Comparison of ENCODE assay signal across 14 mouse cellular contexts in the genomic region with DNA sequence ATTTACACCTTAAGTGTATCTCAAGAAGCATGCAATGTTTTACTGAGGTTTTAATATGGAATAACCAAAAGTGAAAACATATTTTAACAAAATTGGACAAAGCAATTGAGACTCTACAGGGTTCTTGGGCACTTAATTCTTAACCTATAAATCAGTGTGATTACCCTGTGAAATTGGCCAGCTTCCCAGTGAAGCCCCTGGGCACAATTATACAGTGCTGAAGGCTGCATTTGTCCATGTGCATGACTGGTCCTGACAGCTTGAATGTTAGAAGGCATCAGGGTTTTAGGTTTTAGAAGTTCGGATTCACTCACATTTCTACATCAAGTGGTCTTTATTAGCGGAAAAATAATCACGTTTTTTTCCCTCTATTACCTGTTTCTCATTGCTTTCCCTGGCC.
DNase-seq lines count a peak whose midpoint lies in the region; ATAC-seq lines count a peak whose summit lies in the region.
"Had no signal": no experiment of that assay in that cellular context is flagged by ENCODE, and none has a peak within 500 bp of the region (broad histone marks: within the 10 kb centered on the region; RNA-seq: fewer than 3 reads in every experiment).

No protein-coding gene starts in this region.

- peak; percentile 32 for DNase-seq in embryonic facial prominence, embryonic 11.5 days (ENCODE audit: low spot score)
- DNase-seq in embryonic facial prominence, embryonic 10.5 days (ENCODE audit: low spot score) = no peak
- DNase-seq in midbrain, embryonic 14.5 days = peak; percentile 51
- DNase-seq in limb, embryonic 10.5 days (ENCODE audit: low spot score) = peak; percentile 52
- DNase-seq in retina, postnatal 1 day = peak; percentile 56
- DNase-seq in spleen, adult 18-20 months = no peak
- no peak for DNase-seq in cerebellum, adult 9-11 months
- DNase-seq: heart, adult 18-20 months; kidney, postnatal 36 days; liver, embryonic 13.5 days; lung, postnatal 4 days; thymus, adult 18-20 months had no signal

- no peaks in the 10 kb centered on the region for H3K27me3 ChIP-seq in embryonic facial prominence, embryonic 11.5 days (ENCODE audit: control insufficient read depth, insufficient read depth, low read length)
- no peaks in the 10 kb centered on the region for H3K27me3 ChIP-seq in embryonic facial prominence, embryonic 10.5 days (replicated peaks; ENCODE audit: low read depth, poor library complexity, severe bottlenecking)
- H3K27me3 ChIP-seq in midbrain, embryonic 14.5 days (ENCODE audit: control insufficient read depth, insufficient read depth, low read length) = no peaks in the 10 kb centered on the region
- H3K27me3 ChIP-seq in midbrain, embryonic 15.5 days (replicated peaks) = no peaks in the 10 kb centered on the region
- no peaks in the 10 kb centered on the region for H3K27me3 ChIP-seq in limb, embryonic 10.5 days (ENCODE audit: low read depth, poor library complexity, severe bottlenecking)
- H3K27me3 ChIP-seq: embryonic facial prominence, embryonic 12.5 days; liver, embryonic 13.5 days had no signal

- H3K27ac ChIP-seq in embryonic facial prominence, embryonic 11.5 days (replicated peaks; ENCODE audit: low read depth, low read length) = no peak overlapping the region
- no peak overlapping the region for H3K27ac ChIP-seq in embryonic facial prominence, embryonic 10.5 days (replicated peaks)
- no peak overlapping the region for H3K27ac ChIP-seq in midbrain, embryonic 14.5 days (replicated peaks; ENCODE audit: low read depth, low read length)
- no peak overlapping the region for H3K27ac ChIP-seq in midbrain, embryonic 15.5 days
- H3K27ac ChIP-seq in limb, embryonic 10.5 days = no peak overlapping the region
- H3K27ac ChIP-seq: embryonic facial prominence, embryonic 12.5 days; liver, embryonic 13.5 days had no signal

- ATAC-seq in embryonic facial prominence, embryonic 11.5 days (replicated peaks; ENCODE audit: insufficient number of reproducible peaks, low FRiP score, low TSS enrichment, low read depth) = 0 out of 2 replicates have a peak, but pooled peaks have one; percentile 14
- no peak for ATAC-seq in midbrain, embryonic 14.5 days (ENCODE audit: low FRiP score, low TSS enrichment)
- no peak; the same call in 1 of the 2 replicates for ATAC-seq in midbrain, embryonic 15.5 days (replicated peaks)

- no peaks in the 10 kb centered on the region for H3K9me3 ChIP-seq in embryonic facial prominence, embryonic 11.5 days (replicated peaks; ENCODE audit: control insufficient read depth, low read length)
- H3K9me3 ChIP-seq in embryonic facial prominence, embryonic 10.5 days = no peaks in the 10 kb centered on the region
- H3K9me3 ChIP-seq in midbrain, embryonic 14.5 days (ENCODE audit: control insufficient read depth, low read length) = no peaks in the 10 kb centered on the region
- no peaks in the 10 kb centered on the region for H3K9me3 ChIP-seq in midbrain, embryonic 15.5 days
- no peaks in the 10 kb centered on the region for H3K9me3 ChIP-seq in limb, embryonic 10.5 days (replicated peaks)
- H3K9me3 ChIP-seq: embryonic facial prominence, embryonic 12.5 days; liver, embryonic 13.5 days had no signal

- no peak overlapping the region for H3K9ac ChIP-seq in embryonic facial prominence, embryonic 11.5 days (replicated peaks; ENCODE audit: low read length)
- no peak overlapping the region for H3K9ac ChIP-seq in midbrain, embryonic 14.5 days (replicated peaks; ENCODE audit: low read length)
- H3K9ac ChIP-seq in midbrain, embryonic 15.5 days = no peak overlapping the region
- H3K9ac ChIP-seq: embryonic facial prominence, embryonic 12.5 days; liver, embryonic 13.5 days had no signal

- no peaks in the 10 kb centered on the region for H3K4me1 ChIP-seq in embryonic facial prominence, embryonic 11.5 days (ENCODE audit: control insufficient read depth, insufficient read depth, low read length)
- no peaks in the 10 kb centered on the region for H3K4me1 ChIP-seq in embryonic facial prominence, embryonic 10.5 days
- no peaks in the 10 kb centered on the region for H3K4me1 ChIP-seq in midbrain, embryonic 14.5 days (ENCODE audit: control insufficient read depth, insufficient read depth, low read length)
- no peaks in the 10 kb centered on the region for H3K4me1 ChIP-seq in midbrain, embryonic 15.5 days
- H3K4me1 ChIP-seq in limb, embryonic 10.5 days = peaks cover 20% of the 10 kb centered on the region
- H3K4me1 ChIP-seq: embryonic facial prominence, embryonic 12.5 days; liver, embryonic 13.5 days had no signal

- no peak overlapping the region for H3K4me2 ChIP-seq in embryonic facial prominence, embryonic 11.5 days (ENCODE audit: low read depth, low read length)
- H3K4me2 ChIP-seq in midbrain, embryonic 14.5 days (ENCODE audit: low read length) = no peak overlapping the region
- H3K4me2 ChIP-seq in midbrain, embryonic 15.5 days = no peak overlapping the region
- H3K4me2 ChIP-seq: embryonic facial prominence, embryonic 12.5 days; liver, embryonic 13.5 days had no signal

- no peak overlapping the region for H3K4me3 ChIP-seq in embryonic facial prominence, embryonic 11.5 days (ENCODE audit: low read depth, low read length)
- no peak overlapping the region for H3K4me3 ChIP-seq in embryonic facial prominence, embryonic 10.5 days
- no peak overlapping the region for H3K4me3 ChIP-seq in midbrain, embryonic 14.5 days (replicated peaks; ENCODE audit: low read depth, low read length)
- H3K4me3 ChIP-seq in midbrain, embryonic 15.5 days = no peak overlapping the region
- H3K4me3 ChIP-seq in limb, embryonic 10.5 days = no peak overlapping the region
- H3K4me3 ChIP-seq: embryonic facial prominence, embryonic 12.5 days; liver, embryonic 13.5 days had no signal

- no peaks in the 10 kb centered on the region for H3K36me3 ChIP-seq in embryonic facial prominence, embryonic 11.5 days (replicated peaks; ENCODE audit: control insufficient read depth, insufficient read depth, low read depth, low read length)
- no peaks in the 10 kb centered on the region for H3K36me3 ChIP-seq in embryonic facial prominence, embryonic 10.5 days (replicated peaks)
- no peaks in the 10 kb centered on the region for H3K36me3 ChIP-seq in midbrain, embryonic 14.5 days (ENCODE audit: control insufficient read depth, insufficient read depth, low read length)
- H3K36me3 ChIP-seq in midbrain, embryonic 15.5 days (replicated peaks) = no peaks in the 10 kb centered on the region
- no peaks in the 10 kb centered on the region for H3K36me3 ChIP-seq in limb, embryonic 10.5 days
- H3K36me3 ChIP-seq: embryonic facial prominence, embryonic 12.5 days; liver, embryonic 13.5 days had no signal

- WGBS in embryonic facial prominence, embryonic 11.5 days = 66% methylated on average over 3 of the region's 3 CpGs
- WGBS in embryonic facial prominence, embryonic 10.5 days = 84% methylated on average over 3 of the region's 3 CpGs
- WGBS in midbrain, embryonic 14.5 days = 75% methylated on average over 3 of the region's 3 CpGs
- WGBS in midbrain, embryonic 15.5 days = 80% methylated on average over 3 of the region's 3 CpGs
- 49% methylated on average over 3 of the region's 3 CpGs for WGBS in limb, embryonic 10.5 days

Comparison
In these comparisons a context has a peak if more than half of its experiments do, and no peak if none do; other contexts are left out.
1. DNase-seq: peak in embryonic facial prominence, embryonic 11.5 days (single experiment), midbrain, embryonic 14.5 days (single experiment), limb, embryonic 10.5 days (single experiment) and retina, postnatal 1 day (single experiment); none in embryonic facial prominence, embryonic 10.5 days (single experiment), spleen, adult 18-20 months (0 of 2) and cerebellum, adult 9-11 months (single experiment).